Mouse (Mus musculus): Measurements from ENCODE around the gene Utp14a. TPM values are rescaled to one million over a fixed set of nuclear protein-coding genes. Genes with fewer than 3 reads are reported as not detected.

Gene Utp14a
- polyA plus RNA-seq (2015; fragmentation: Nextera tagmentation; extraction: Ambion mirVana) = 12.7 and 14.0 TPM in 2 replicates

DNA sequence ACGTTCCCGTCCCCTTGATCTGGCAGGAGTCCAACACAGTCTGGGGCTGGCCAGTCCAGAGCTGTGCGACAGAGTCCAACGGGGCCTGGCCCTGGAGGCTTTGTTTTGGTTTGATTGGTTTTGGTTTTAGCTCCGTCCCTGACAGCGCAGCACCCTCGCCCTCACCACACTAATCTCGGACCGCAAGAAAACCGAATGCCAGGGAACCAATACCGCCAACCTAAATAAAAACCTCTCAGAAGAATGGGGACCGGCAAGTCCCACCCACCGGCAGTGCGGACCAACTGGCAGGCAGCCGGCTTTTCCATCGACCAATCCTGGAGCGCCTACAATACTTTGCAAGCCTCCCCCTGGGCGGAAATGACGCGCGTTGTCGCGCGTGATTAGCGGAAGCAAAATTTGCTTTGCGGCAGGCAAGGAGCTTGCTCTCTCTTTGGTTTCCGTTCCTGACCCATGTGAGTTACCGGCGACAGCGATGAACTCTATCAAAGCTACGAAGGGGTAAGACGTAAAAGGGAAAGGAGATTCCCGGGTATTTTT, at the start of gene Utp14a:
Utp14a (plus strand) TSS at position 395 of the 540 bp plus-strand sequence.

GRCm38 (mm10) chrX:48208519-48209185, 48.0 kb upstream of the Utp14a start, which contains the start of gene Zdhhc9:
Gene Zdhhc9, minus strand, starts transcription at chrX:48208878.

Other genes with a start within 250 kb of the Utp14a start
- 1.5 and 1.8 TPM in 2 replicates for gene Apln, start 222.0 kb upstream of the Utp14a start, polyA plus RNA-seq (2015; fragmentation: Nextera tagmentation; extraction: Ambion mirVana)
- 0.14 and 0.24 TPM in 2 replicates for gene Xpnpep2, start 148.1 kb upstream of the Utp14a start, polyA plus RNA-seq (2015; fragmentation: Nextera tagmentation; extraction: Ambion mirVana)
- 1.4 and 1.7 TPM in 2 replicates for gene Sash3, start 110.4 kb upstream of the Utp14a start, polyA plus RNA-seq (2015; fragmentation: Nextera tagmentation; extraction: Ambion mirVana)
- 5.9 and 6.3 TPM in 2 replicates for gene Zdhhc9, start 48.0 kb upstream of the Utp14a start, polyA plus RNA-seq (2015; fragmentation: Nextera tagmentation; extraction: Ambion mirVana)
- gene Bcorl1, start 84.5 kb downstream of the Utp14a start, polyA plus RNA-seq (2015; fragmentation: Nextera tagmentation; extraction: Ambion mirVana) = 4.8 and 6.3 TPM in 2 replicates
- 0.41 and 0.54 TPM in 2 replicates for gene Elf4, start 206.3 kb downstream of the Utp14a start, polyA plus RNA-seq (2015; fragmentation: Nextera tagmentation; extraction: Ambion mirVana)

All from neural tube, postnatal 0 days (tissue).